Mouse (Mus musculus) lung, postnatal 0 days (tissue): Measurements from ENCODE around the gene Cnot2.

Source experiments
- CTCF ChIP-seq: IDR thresholded peaks from 2 replicates; pipeline ENCODE4 v1.5.1; 2016; ENCODE audit warnings: antibody characterized with exemption, mild to moderate bottlenecking
- EP300 ChIP-seq: IDR thresholded peaks from 2 replicates; pipeline ENCODE4 v1.6.1; 2016; ENCODE audit warnings: antibody characterized with exemption, mild to moderate bottlenecking, control low read depth

- TF ChIP-seq CTCF (no peak), EP300 (no peak)
Observed at GRCm38 (mm10) chr10:116448166-116448565, 133.1 kb downstream of the Cnot2 start.
